Mouse (Mus musculus) c-Kit-positive CD71-negative TER-119-negative erythroid progenitor cells, embryonic 14.5 days (primary cell): ENCODE data around the gene Slc9a9.

ENCODE experiments used
- DNase-seq: peaks from one replicate; pipeline ENCODE4 v3.0.0-alpha.2; 2013; ENCODE audit warnings: low read depth

Gene Slc9a9

GRCm38 (mm10) chr9:94685640-94686039 is 15.9 kb downstream of the Slc9a9 start:
- DNase-seq = no peak

DNA sequence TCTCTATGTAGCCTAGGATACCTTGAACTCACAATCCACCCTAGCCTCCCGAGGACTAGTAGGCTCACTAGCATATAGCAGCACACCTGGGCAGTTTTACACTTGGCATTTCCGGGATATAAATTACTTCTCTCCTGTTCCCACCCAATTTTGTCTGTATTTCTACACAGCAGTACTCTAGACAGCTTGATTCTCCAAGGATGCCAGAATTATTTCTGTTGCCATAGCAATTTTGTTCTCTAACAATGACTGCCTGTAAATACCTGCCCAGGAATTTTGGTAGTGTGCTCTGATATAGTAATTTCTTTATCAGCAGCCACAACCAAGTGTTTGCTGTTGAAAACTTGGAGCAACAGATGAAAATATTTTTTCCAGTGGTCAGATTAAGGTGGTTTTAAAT is 16.7 kb downstream of the Slc9a9 start:
- DNase-seq = no peak

DNA sequence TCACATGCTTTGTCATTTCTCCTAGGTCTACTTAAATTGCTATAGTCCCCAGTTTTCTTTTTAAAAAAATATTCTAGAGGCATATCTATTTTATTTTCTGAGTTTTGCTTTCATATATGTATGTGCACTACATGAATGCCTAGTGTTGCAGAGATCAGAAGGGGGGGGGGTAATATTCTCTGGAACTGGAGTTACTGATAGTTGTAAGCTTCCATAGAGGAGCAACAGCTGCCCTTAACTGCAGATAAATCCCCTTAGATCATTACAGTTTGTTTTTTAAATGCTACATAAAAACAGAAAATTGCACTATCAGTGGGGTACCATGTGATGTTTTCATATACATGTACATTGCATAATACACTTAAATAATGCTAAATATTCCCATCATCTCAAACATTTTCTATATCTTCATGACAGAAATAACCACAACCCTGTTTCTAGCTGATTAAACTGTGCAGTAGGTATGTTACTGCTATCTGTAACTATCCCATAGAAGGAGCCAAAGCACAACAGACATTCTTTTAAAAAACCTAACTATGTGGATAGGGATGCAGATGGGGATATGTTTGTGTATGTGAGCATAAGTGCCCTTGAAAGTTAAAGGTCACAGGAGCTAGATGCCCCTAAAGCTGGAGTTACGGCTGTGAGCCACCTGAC is 17.6 kb downstream of the Slc9a9 start:
- no peak for DNase-seq

DNA sequence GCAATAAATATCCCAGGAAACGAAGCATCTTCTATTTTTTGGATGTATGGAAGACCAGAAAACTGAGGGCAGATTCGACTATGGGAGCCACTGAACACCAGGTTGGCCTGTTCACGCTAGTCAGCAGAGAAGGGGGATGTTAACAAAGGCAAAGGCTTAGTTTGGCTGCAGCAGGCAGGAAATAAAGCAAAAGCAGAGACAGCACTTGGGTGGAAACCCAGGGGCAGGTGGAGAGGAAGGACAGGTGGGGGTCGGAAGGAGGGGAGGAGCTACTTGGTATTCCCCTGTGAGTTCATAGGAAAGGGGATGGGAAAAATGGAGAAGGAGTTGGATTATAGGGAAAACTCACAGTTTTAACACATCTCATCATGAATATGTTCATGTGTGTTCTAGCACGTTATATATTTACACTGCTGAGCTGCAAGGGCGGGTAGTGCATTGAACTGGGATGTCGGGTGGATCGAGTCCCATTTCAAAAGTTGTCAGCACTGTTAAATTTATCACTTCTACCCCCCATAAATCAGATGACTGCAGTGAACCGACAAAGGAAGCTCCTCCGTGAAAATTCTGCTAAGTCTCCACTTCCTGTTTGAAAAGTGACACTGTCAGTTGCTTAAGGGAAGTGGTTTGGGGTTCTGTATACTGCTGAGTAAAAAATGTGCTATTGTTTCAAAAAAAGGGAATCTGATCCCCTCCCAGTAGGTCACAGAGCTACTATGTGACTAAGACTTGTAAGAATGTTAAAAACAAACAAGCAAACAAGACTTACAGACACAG is 21.8 kb downstream of the Slc9a9 start:
- DNase-seq = no peak

DNA sequence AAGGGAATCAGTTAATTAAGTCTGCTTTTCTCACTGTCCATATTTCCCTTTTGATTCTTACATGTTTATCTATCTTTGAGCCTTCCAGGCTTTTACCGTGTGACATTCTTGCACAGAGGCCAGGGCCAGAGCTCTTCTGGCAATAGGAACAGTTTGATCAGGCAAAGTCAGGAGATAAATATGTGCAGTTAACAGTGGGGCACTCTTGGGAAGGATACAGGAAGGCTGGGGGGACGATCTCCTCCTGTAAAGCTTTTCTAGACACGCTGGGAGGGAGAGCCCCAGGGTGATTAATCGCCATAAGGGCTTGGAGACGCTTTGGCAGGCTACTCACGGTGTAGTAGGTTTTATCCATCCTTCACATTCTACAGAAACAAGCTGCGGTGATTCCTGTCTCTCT is 22.4 kb downstream of the Slc9a9 start:
- no peak for DNase-seq

GRCm38 (mm10) chr9:94694243-94694642 is 24.5 kb downstream of the Slc9a9 start:
- DNase-seq = no peak

DNA sequence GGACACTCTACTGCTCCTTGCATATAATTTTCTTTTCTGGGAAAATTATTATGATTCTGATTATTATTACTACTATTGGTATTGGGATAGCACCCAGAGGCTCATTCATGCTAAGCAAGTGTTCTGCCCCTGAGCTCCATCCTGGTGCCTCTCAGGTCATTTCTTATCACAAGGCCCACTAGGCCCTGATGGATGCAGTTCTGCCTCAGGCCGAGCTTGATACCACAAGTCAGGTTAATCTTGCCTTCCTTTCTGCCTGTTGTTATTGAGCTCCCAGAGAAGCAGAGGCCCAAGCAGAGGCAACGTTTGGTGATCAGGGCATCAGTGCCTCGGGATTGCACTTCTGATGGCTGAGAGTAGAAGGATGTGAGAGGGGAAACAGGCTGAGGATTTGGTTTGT is 25.3 kb downstream of the Slc9a9 start:
- no peak for DNase-seq

GRCm38 (mm10) chr9:94696539-94697079 is 26.9 kb downstream of the Slc9a9 start:
- DNase-seq = peak; percentile 34

GRCm38 (mm10) chr9:94698175-94698574 is 28.5 kb downstream of the Slc9a9 start:
- no peak for DNase-seq

GRCm38 (mm10) chr9:94700549-94700948 is 30.8 kb downstream of the Slc9a9 start:
- no peak for DNase-seq

DNA sequence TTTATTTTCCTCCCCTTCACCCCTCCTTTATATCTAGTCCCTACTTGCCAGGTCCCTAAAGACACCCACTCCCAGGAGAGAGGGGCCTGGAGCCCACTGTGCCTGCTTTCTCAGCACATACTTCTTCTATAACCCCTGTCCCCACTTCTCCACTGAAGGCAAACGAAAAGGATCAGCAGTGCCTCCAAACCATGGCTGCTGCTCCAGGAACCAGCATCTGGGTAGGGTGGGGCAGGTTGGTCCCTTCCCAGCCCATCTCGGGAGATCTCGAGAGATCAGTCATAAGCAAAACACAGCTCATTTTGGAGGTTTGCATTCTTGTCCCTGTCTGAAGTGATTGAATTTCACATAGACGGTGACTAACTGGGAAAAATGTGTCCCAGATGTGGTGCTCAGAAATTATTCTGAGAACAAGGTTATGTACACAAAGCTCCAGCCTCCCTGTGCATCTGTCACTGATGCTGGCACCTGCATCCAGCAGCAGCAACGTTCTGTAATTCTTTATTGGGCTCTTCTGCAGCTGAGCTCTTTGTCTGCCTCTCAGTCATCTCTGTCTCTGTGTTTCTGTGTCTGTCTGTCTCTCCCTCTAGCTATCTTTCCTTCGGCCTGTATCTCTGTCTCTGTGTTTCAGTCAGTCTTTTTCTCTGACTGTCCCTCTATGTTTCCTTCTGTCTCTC is 31.6 kb downstream of the Slc9a9 start:
- DNase-seq = no peak

DNA sequence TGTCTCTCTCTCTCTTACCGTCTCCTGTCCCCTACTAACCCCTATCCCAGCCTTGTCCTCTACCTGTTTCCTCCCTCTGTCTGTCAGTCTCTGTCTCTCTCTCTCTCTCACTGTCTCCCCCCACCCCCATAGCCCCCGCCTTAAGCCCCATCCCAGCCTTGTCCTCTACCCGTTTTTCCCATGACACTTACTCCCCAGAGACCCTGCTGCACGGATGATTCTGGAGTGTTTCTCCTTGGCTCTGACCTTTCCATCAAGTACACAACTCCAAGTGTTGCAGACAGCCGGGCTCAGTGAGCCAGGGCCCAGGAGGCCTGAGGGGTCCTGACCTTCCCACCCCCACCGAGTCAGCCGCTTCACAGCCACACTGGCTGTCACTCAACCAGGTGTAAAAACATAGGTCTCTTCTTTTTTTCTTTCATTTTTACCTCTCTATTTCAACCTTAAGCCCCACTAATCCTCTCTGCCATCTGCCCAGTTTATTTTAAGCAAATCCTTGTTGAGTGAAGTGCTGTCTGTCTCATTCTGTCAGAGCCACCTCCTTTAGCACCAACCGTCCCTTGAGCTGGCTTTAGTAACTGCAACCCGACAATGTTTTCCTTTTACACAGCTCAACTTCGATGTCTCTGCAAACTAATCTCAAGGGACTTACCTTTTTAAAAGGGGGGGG is 32.4 kb downstream of the Slc9a9 start:
- DNase-seq = no peak

DNA sequence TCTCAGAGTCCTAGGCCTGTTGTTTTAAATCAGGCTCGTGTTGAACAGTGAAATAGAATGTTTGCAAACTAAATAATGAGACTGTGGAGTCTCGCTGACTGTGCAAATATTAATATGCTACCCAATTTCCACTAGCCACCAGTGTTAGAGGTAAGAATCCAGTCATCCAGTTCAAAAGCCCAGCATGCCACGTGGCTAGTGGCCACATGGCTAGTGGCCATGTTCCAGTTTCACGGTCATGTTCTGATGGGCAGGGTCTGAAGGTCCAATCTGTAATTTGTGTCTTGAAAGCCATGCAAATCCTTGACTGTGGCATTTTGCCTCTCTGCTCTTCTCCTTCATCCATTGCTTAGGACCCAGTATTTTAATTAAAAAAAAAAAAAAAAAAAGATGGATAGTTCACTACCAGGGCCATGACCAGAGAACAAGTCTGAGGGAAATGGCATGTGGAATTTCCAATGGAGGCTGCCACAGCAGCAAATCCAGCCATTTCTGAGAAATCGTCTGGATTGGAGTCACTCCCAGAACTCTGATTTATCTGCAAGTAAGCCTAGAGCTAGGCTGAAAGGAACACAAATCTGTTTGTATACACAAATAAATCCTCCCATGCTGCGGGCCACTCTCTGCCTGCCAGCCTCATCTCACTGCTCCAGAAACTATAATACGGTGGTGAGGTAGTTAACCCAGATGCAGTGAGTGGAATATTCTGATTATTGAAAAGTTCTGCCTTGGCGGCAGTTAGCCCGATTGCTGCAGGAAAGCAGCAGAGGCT is 35.5 kb downstream of the Slc9a9 start:
- DNase-seq = no peak

DNA sequence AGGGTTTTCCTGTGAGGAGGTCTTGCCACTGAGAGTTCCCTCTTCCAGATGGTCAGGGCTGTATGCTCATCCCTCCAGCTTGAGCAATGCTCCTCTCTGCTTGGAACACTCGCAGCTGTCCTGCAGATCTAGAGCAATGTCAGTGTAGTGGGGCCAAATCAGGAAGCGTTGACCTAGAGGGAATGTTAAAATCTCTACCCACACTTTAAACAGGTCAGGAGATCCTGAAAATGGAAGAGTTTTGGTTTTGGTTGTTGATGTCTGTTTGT is 36.0 kb downstream of the Slc9a9 start:
- DNase-seq = no peak

GRCm38 (mm10) chr9:94712084-94712483 is 42.4 kb downstream of the Slc9a9 start:
- no peak for DNase-seq

GRCm38 (mm10) chr9:94716695-94717094 is 47.0 kb downstream of the Slc9a9 start:
- DNase-seq = no peak

GRCm38 (mm10) chr9:94723631-94724030 is 53.9 kb downstream of the Slc9a9 start:
- no peak for DNase-seq

- DNase-seq = no peak
Measured at GRCm38 (mm10) chr9:94725121-94725520, 55.4 kb downstream of the Slc9a9 start.

- peak; percentile 10 for DNase-seq
Measured at GRCm38 (mm10) chr9:94727457-94727856, 57.7 kb downstream of the Slc9a9 start.

GRCm38 (mm10) chr9:94730396-94730795 is 60.7 kb downstream of the Slc9a9 start:
- DNase-seq = no peak

DNA sequence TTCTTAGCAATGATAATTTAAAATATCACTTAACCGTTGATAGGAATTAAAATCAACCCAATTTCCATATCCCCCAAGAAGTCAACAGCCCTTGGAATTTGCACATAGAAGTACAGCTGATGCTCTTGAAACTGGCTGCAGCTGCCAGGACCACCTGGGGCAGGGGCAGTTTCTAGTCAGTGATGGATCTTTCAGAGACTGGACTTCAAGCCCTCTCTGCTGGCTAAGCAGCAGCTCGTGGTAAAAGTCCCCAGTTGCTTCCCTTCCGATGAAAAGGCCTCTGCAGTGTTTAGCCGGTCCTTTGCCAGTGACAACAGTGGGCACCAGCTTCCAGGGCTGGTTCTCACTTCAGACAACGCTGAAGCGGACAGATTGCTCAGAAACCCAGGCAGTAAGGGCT is 62.4 kb downstream of the Slc9a9 start:
- DNase-seq = no peak
